Mouse (Mus musculus) thymus, adult 2 months (tissue): ENCODE data around the gene Erp27.

Experiments
- CTCF ChIP-seq: fragments of 200-500 bp; IDR thresholded peaks from 2 replicates; pipeline ENCODE4 v1.5.1; 2012; ENCODE audit warnings: mild to moderate bottlenecking, control low read depth, low read length, moderate library complexity, borderline replicate concordance; ENCODE audit not compliant: control insufficient read depth, poor library complexity, insufficient read depth; ENCODE audit errors: extremely low read depth
- POLR2A ChIP-seq: fragments of 200-500 bp; IDR thresholded peaks from 2 replicates; pipeline ENCODE4 v1.6.1; 2012; ENCODE audit warnings: mild to moderate bottlenecking, low read length, control low read depth, moderate library complexity; ENCODE audit not compliant: control insufficient read depth, poor library complexity, insufficient read depth; ENCODE audit errors: extremely low read depth

DNA sequence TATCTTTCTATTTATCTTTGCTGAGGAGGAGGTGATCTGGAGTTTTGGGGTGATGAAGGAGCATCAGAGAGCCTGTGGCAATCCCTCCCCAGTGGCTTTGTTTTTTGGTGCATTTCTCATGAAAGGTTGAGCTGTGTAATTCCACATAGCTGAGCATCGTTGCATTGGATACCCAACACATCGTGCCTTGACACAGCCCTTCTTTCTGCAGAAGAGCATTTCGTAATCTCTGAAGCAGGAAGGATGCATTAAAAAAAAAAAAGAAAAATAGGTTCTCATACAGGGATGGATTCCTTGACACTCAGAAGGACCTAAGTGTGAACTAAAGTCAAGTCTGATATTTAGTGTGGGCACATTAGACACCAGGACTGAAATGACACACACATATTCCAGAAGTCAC is 33.3 kb upstream of the Erp27 start:
- TF ChIP-seq POLR2A: no peak
- no peak for TF ChIP-seq CTCF
